Mouse (Mus musculus): Measurements from ENCODE around the gene Hp.

Hp gene

GRCm38 (mm10) chr8:109578900-109579301 lies at the start of gene Hp:
Hp (minus strand) TSS chr8:109579172.
- no peak for DNase-seq

GRCm38 (mm10) chr8:109628638-109629037 lies 49.7 kb upstream of the Hp start:
- DNase-seq = no peak

- DNase-seq = no peak
Measured at GRCm38 (mm10) chr8:109615569-109615968, 36.6 kb upstream of the Hp start.

GRCm38 (mm10) chr8:109614243-109615210 lies 35.6 kb upstream of the Hp start, which contains the start of gene Pkd1l3:
Pkd1l3 (plus strand) TSS chr8:109614517.
- no peak for DNase-seq

- DNase-seq = peak; percentile 19 to 44
Measured at GRCm38 (mm10) chr8:109609153-109609502, 30.2 kb upstream of the Hp start.

- DNase-seq = peak; percentile 96 to 99
Measured at GRCm38 (mm10) chr8:109608271-109609152, 29.5 kb upstream of the Hp start, which contains the start of gene Dhodh. Dhodh (minus strand) TSS chr8:109608673.

GRCm38 (mm10) chr8:109607650-109608049 lies 28.7 kb upstream of the Hp start:
- DNase-seq = peak; percentile 8 to 13

GRCm38 (mm10) chr8:109606725-109607124 lies 27.8 kb upstream of the Hp start:
- DNase-seq = no peak

- DNase-seq = peak; percentile 37 to 41
Measured at GRCm38 (mm10) chr8:109595854-109596253, 16.9 kb upstream of the Hp start.

- no peak for DNase-seq
Measured at GRCm38 (mm10) chr8:109593117-109593788, 14.3 kb upstream of the Hp start.

GRCm38 (mm10) chr8:109592164-109592563 lies 13.2 kb upstream of the Hp start:
- DNase-seq = no peak

- no peak for DNase-seq
Measured at GRCm38 (mm10) chr8:109591367-109591766, 12.4 kb upstream of the Hp start.

GRCm38 (mm10) chr8:109590901-109591300 lies 11.9 kb upstream of the Hp start:
- DNase-seq = no peak

- no peak for DNase-seq
Measured at GRCm38 (mm10) chr8:109586972-109587504, 8.1 kb upstream of the Hp start.

- DNase-seq = no peak
Measured at GRCm38 (mm10) chr8:109585652-109586051, 6.7 kb upstream of the Hp start.

GRCm38 (mm10) chr8:109584830-109585229 lies 5.9 kb upstream of the Hp start:
- DNase-seq = no peak

GRCm38 (mm10) chr8:109584293-109584692 lies 5.3 kb upstream of the Hp start:
- no peak for DNase-seq

GRCm38 (mm10) chr8:109576311-109576710 lies 2.7 kb downstream of the Hp start:
- no peak for DNase-seq

- no peak for DNase-seq
Measured at GRCm38 (mm10) chr8:109571139-109571538, 7.8 kb downstream of the Hp start.

- peak; percentile 98 to 99 for DNase-seq
Measured at GRCm38 (mm10) chr8:109565498-109566333, 13.3 kb downstream of the Hp start, which contains the start of the genes Dhx38 and Txnl4b. Dhx38 (minus strand) TSS chr8:109565861. Txnl4b (plus strand) TSS chr8:109565892.

- no peak for DNase-seq
Measured at GRCm38 (mm10) chr8:109564766-109565165, 14.2 kb downstream of the Hp start.
